Mouse (Mus musculus): ENCODE data around the gene Bpifc.
"Not testable (repeated sequence)": the region's sequence is repeated elsewhere in the genome, so short reads cannot be mapped to it uniquely, and the experiment has no call there.

Bpifc gene

GRCm38 (mm10) chr10:86011781-86012180, at the start of gene Bpifc:
Gene Bpifc (minus strand): TSS chr10:86011895.
- DNase-seq (ENCODE audit: low read depth, low spot score): no peak

- no peak for DNase-seq (ENCODE audit: low read depth, low spot score)
Measured at GRCm38 (mm10) chr10:86060267-86060666, 48.6 kb upstream of the Bpifc start.

GRCm38 (mm10) chr10:86057712-86058111, 46.0 kb upstream of the Bpifc start:
- DNase-seq (ENCODE audit: low read depth, low spot score): no peak

GRCm38 (mm10) chr10:86057286-86057685, 45.6 kb upstream of the Bpifc start:
- DNase-seq (ENCODE audit: low read depth, low spot score): no peak

GRCm38 (mm10) chr10:86056297-86056903, 44.7 kb upstream of the Bpifc start:
- DNase-seq (ENCODE audit: low read depth, low spot score): peak; percentile 72

- DNase-seq (ENCODE audit: low read depth, low spot score): no peak
Measured at GRCm38 (mm10) chr10:86052818-86053522, 41.3 kb upstream of the Bpifc start.

GRCm38 (mm10) chr10:86050522-86050921, 38.8 kb upstream of the Bpifc start:
- no peak for DNase-seq (ENCODE audit: low read depth, low spot score)

- no peak for DNase-seq (ENCODE audit: low read depth, low spot score)
Measured at GRCm38 (mm10) chr10:86047786-86048185, 36.1 kb upstream of the Bpifc start.

GRCm38 (mm10) chr10:86046371-86046770, 34.7 kb upstream of the Bpifc start:
- no peak for DNase-seq (ENCODE audit: low read depth, low spot score)

- DNase-seq (ENCODE audit: low read depth, low spot score): no peak
Measured at GRCm38 (mm10) chr10:86044066-86044465, 32.4 kb upstream of the Bpifc start.

GRCm38 (mm10) chr10:86043651-86044050, 32.0 kb upstream of the Bpifc start:
- DNase-seq (ENCODE audit: low read depth, low spot score): no peak

GRCm38 (mm10) chr10:86034007-86034728, 22.5 kb upstream of the Bpifc start:
- DNase-seq (ENCODE audit: low read depth, low spot score): no peak

- DNase-seq (ENCODE audit: low read depth, low spot score): no peak
Measured at GRCm38 (mm10) chr10:86032517-86032916, 20.8 kb upstream of the Bpifc start.

- DNase-seq (ENCODE audit: low read depth, low spot score): no peak
Measured at GRCm38 (mm10) chr10:86030743-86031142, 19.0 kb upstream of the Bpifc start.

GRCm38 (mm10) chr10:86026807-86027206, 15.1 kb upstream of the Bpifc start:
- not testable (repeated sequence) for DNase-seq (ENCODE audit: low read depth, low spot score)

GRCm38 (mm10) chr10:86026354-86026753, 14.7 kb upstream of the Bpifc start:
- no peak for DNase-seq (ENCODE audit: low read depth, low spot score)

- no peak for DNase-seq (ENCODE audit: low read depth, low spot score)
Measured at GRCm38 (mm10) chr10:86025906-86026305, 14.2 kb upstream of the Bpifc start.

- no peak for DNase-seq (ENCODE audit: low read depth, low spot score)
Measured at GRCm38 (mm10) chr10:86023149-86023548, 11.5 kb upstream of the Bpifc start.

- no peak for DNase-seq (ENCODE audit: low read depth, low spot score)
Measured at GRCm38 (mm10) chr10:86022474-86022816, 10.8 kb upstream of the Bpifc start.

- DNase-seq (ENCODE audit: low read depth, low spot score): peak; percentile 90
Measured at GRCm38 (mm10) chr10:86021749-86022473, 10.2 kb upstream of the Bpifc start, which contains the start of gene Fbxo7. Gene Fbxo7 (plus strand): TSS chr10:86021972.

- no peak for DNase-seq (ENCODE audit: low read depth, low spot score)
Measured at GRCm38 (mm10) chr10:86021408-86021748, 9.7 kb upstream of the Bpifc start.

- DNase-seq (ENCODE audit: low read depth, low spot score): peak; percentile 83
Measured at GRCm38 (mm10) chr10:86018813-86019212, 7.1 kb upstream of the Bpifc start.
